Mouse (Mus musculus) layer of hippocampus, postnatal 25 days (tissue): Measurements from ENCODE around the gene Map3k14. TPM values are rescaled to one million over a fixed set of nuclear protein-coding genes. Genes with fewer than 3 reads are reported as not detected.
"Not testable (repeated sequence)": the region's sequence is repeated elsewhere in the genome, so short reads cannot be mapped to it uniquely, and the experiment has no call there.

Source experiments
- DNase-seq, 2 experiments: peaks; one replicate each; pipeline ENCODE4 v3.0.0; 2022; ENCODE audit warnings: mixed read lengths in 2 of 2, low spot score in 1 of 2; ENCODE audit errors: extremely low spot score in 1 of 2
- total RNA-seq, 2 experiments: library from RNA; stranded (reverse); gene quantifications; 2 replicates each; pipeline ENCODE4 v1.2.3; 2021

Map3k14 gene
- 1 to 10 TPM; 3.0 to 3.7 TPM for total RNA-seq

- DNase-seq, result peak; percentile 91 to 93
These were observed at the start of gene Map3k14 for GRCm38 (mm10) chr11:103267346-103268219. Gene Map3k14 (minus strand): TSS chr11:103267472.

GRCm38 (mm10) chr11:103315379-103315778 is 48.1 kb upstream of the Map3k14 start:
- DNase-seq, result no peak

- DNase-seq, result no peak
These were observed 47.6 kb upstream of the Map3k14 start for GRCm38 (mm10) chr11:103314736-103315374.

- DNase-seq, result no peak
These were observed 46.3 kb upstream of the Map3k14 start for GRCm38 (mm10) chr11:103313542-103313941.

- no peak for DNase-seq
These were observed 45.5 kb upstream of the Map3k14 start for GRCm38 (mm10) chr11:103312655-103313255.

GRCm38 (mm10) chr11:103311960-103312611 is 44.8 kb upstream of the Map3k14 start:
- DNase-seq, result no peak

GRCm38 (mm10) chr11:103309956-103310574 is 42.8 kb upstream of the Map3k14 start:
- no peak for DNase-seq

- no peak for DNase-seq
These were observed 40.6 kb upstream of the Map3k14 start for GRCm38 (mm10) chr11:103307910-103308309.

- no peak for DNase-seq
These were observed 37.3 kb upstream of the Map3k14 start for GRCm38 (mm10) chr11:103304525-103304924.

- DNase-seq, result no peak
These were observed 27.5 kb upstream of the Map3k14 start for GRCm38 (mm10) chr11:103294772-103295171.

GRCm38 (mm10) chr11:103294066-103294465 is 26.8 kb upstream of the Map3k14 start:
- DNase-seq, result no peak

GRCm38 (mm10) chr11:103292890-103293287 is 25.6 kb upstream of the Map3k14 start:
- DNase-seq, result no peak

- no peak for DNase-seq
These were observed 25.0 kb upstream of the Map3k14 start for GRCm38 (mm10) chr11:103292152-103292889.

- not testable (repeated sequence) for DNase-seq
These were observed 23.6 kb upstream of the Map3k14 start for GRCm38 (mm10) chr11:103290841-103291240.

- DNase-seq, result no peak
These were observed 21.2 kb upstream of the Map3k14 start for GRCm38 (mm10) chr11:103288291-103288963.

GRCm38 (mm10) chr11:103286910-103287309 is 19.6 kb upstream of the Map3k14 start:
- DNase-seq, result no peak

GRCm38 (mm10) chr11:103285951-103286350 is 18.7 kb upstream of the Map3k14 start:
- no peak for DNase-seq

- DNase-seq, result no peak
These were observed 18.0 kb upstream of the Map3k14 start for GRCm38 (mm10) chr11:103285276-103285675.

- DNase-seq, result no peak
These were observed 14.5 kb upstream of the Map3k14 start for GRCm38 (mm10) chr11:103281784-103282183.
